Mouse (Mus musculus) bone marrow, adult 2 months (tissue): ENCODE data around the gene Ddah2.

Source experiments
- CTCF ChIP-seq: fragments of 200-500 bp; IDR thresholded peaks from 2 replicates; pipeline ENCODE4 v1.5.1; 2011; ENCODE audit warnings: low read length, control low read depth; ENCODE audit not compliant: control insufficient read depth, insufficient read depth
- POLR2A ChIP-seq: fragments of 200-500 bp; IDR thresholded peaks from 2 replicates; pipeline ENCODE4 v1.6.1; 2011; ENCODE audit warnings: low read depth, mild to moderate bottlenecking, control low read depth, low read length, borderline replicate concordance; ENCODE audit not compliant: control insufficient read depth

- TF ChIP-seq CTCF (no peak), POLR2A (peak; percentile 65; the same call in 1 of the 2 replicates)
Observed at GRCm38 (mm10) chr17:35045807-35046680, 12.8 kb upstream of the Ddah2 start.
